Mouse (Mus musculus) forebrain, embryonic 14.5 days (tissue): Measurements from ENCODE around the gene Nos3. TPM values are rescaled to one million over a fixed set of nuclear protein-coding genes. Genes with fewer than 3 reads are reported as not detected.

ENCODE experiments used
- ATAC-seq: fragments of 200-750 bp; cut with Nextera tagmentation; 2 replicates; pipeline ENCODE4 v1.8.0; 2017; ENCODE audit warnings: mild to moderate bottlenecking, moderate library complexity
- DNase-seq: peaks from one replicate; pipeline ENCODE4 v3.0.0-alpha.2; 2015; ENCODE audit warnings: low spot score
- H3K27ac ChIP-seq: fragments of 300-500 bp; sonication (generic); 2 replicates; pipeline ENCODE4 v1.5.1; 2014; ENCODE audit warnings: low read depth, mild to moderate bottlenecking, control low read depth, low read length, moderate library complexity
- H3K27me3 ChIP-seq: fragments of 300-500 bp; sonication (generic); replicated peaks from 2 replicates; pipeline ENCODE4 v1.6.1; 2014; ENCODE audit warnings: low read length, control low read depth, mixed read lengths; ENCODE audit not compliant: control insufficient read depth, insufficient read depth
- H3K36me3 ChIP-seq: fragments of 300-500 bp; sonication (generic); 2 replicates; pipeline ENCODE4 v1.6.1; 2014; ENCODE audit warnings: low read length, control low read depth; ENCODE audit not compliant: control insufficient read depth, insufficient read depth
- H3K4me1 ChIP-seq: fragments of 300-500 bp; sonication (generic); 2 replicates; pipeline ENCODE4 v1.6.1; 2014; ENCODE audit warnings: antibody characterized with exemption, low read length, control low read depth; ENCODE audit not compliant: control insufficient read depth, insufficient read depth
- H3K4me2 ChIP-seq: fragments of 300-500 bp; sonication (generic); 2 replicates; pipeline ENCODE4 v1.6.1; 2014; ENCODE audit warnings: mild to moderate bottlenecking, control low read depth, low read length
- H3K4me3 ChIP-seq: fragments of 300-500 bp; sonication (generic); 2 replicates; pipeline ENCODE4 v1.5.1; 2014; ENCODE audit warnings: low read depth, low read length, control low read depth
- H3K9ac ChIP-seq: fragments of 300-500 bp; sonication (generic); 2 replicates; pipeline ENCODE4 v1.6.1; 2014; ENCODE audit warnings: mild to moderate bottlenecking, low read length, control low read depth, moderate library complexity
- H3K9me3 ChIP-seq: fragments of 300-500 bp; sonication (generic); replicated peaks from 2 replicates; pipeline ENCODE4 v1.6.1; 2016; ENCODE audit warnings: low read length, control low read depth, mixed read lengths; ENCODE audit not compliant: control insufficient read depth
- WGBS: fragments of 180-500 bp; shearing (Covaris S2); extraction: QIAGEN DNeasy Blood & Tissue Kit; methylation state at CpG from one replicate; pipeline ENCODE4 v1.1.7; 2014; 5-methylcytosine and 5-hydroxymethylcytosine counted together
- polyA plus RNA-seq: library from polyadenylated mRNA; unstranded; fragments of >200 nt; fragmentation: Nextera tagmentation; extraction: Ambion mirVana; gene quantifications from 2 replicates; pipeline ENCODE4 v1.2.1, GENCODE M21; 2014

The Nos3 gene
- polyA plus RNA-seq, 1 experiment from 2014 or later = 4.6 TPM

GRCm38 (mm10) chr5:24427981-24428402, 63.4 kb downstream of the Nos3 start:
- 5% methylated on average over 15 of the region's 15 CpGs for WGBS
- H3K27me3 ChIP-seq = peaks cover 3% of the 10 kb centered on the region; the same call in 1 of the 2 replicates
- no peak for ATAC-seq
- no peak overlapping the region for H3K4me3 ChIP-seq
- no peaks in the 10 kb centered on the region for H3K9me3 ChIP-seq
- H3K36me3 ChIP-seq = peaks cover 30% of the 10 kb centered on the region
- DNase-seq = no peak
- H3K4me2 ChIP-seq = no peak overlapping the region
- peaks cover 33% of the 10 kb centered on the region for H3K4me1 ChIP-seq
- no peak overlapping the region for H3K27ac ChIP-seq
- H3K9ac ChIP-seq = no peak overlapping the region

- WGBS = 13% methylated on average over 9 of the region's 9 CpGs
- Histone ChIP-seq H3K4me2 (no peak overlapping the region), H3K4me3 (no peak overlapping the region)
These were observed 64.0 kb downstream of the Nos3 start for GRCm38 (mm10) chr5:24428596-24428995.

GRCm38 (mm10) chr5:24433993-24434392, 69.4 kb downstream of the Nos3 start:
- peaks cover 62% of the 10 kb centered on the region for H3K36me3 ChIP-seq
- WGBS = 93% methylated on average over 8 of the region's 8 CpGs

More at GRCm38 (mm10) chr5:24428596-24428995, 64.0 kb downstream of the Nos3 start:
- Histone ChIP-seq H3K4me1 (peaks cover 32% of the 10 kb centered on the region), H3K9ac (peak overlapping the region; percentile 35; the same call in 1 of the 2 replicates), H3K36me3 (peaks cover 31% of the 10 kb centered on the region), H3K27ac (no peak overlapping the region), H3K27me3 (peaks cover 3% of the 10 kb centered on the region; the same call in 1 of the 2 replicates), H3K9me3 (no peaks in the 10 kb centered on the region)
- DNase-seq (no peak), ATAC-seq (no peak)

More at GRCm38 (mm10) chr5:24433993-24434392, 69.4 kb downstream of the Nos3 start:
- H3K4me1 ChIP-seq = no peaks in the 10 kb centered on the region
- no peak overlapping the region for H3K27ac ChIP-seq
- DNase-seq (no peak), ATAC-seq (no peak)
- H3K4me3 ChIP-seq = no peak overlapping the region
- H3K9ac ChIP-seq = no peak overlapping the region
- no peaks in the 10 kb centered on the region for H3K9me3 ChIP-seq
- no peaks in the 10 kb centered on the region for H3K27me3 ChIP-seq
- no peak overlapping the region for H3K4me2 ChIP-seq

Other genes with a start within 250 kb of the Nos3 start
- 13.8 and 15.1 TPM in 2 replicates for gene Nupl2, start 199.8 kb upstream of the Nos3 start, polyA plus RNA-seq
- 4.7 and 5.2 TPM in 2 replicates for gene Kcnh2, start 13.2 kb upstream of the Nos3 start, polyA plus RNA-seq
- gene Atg9b, start 27.3 kb downstream of the Nos3 start, polyA plus RNA-seq = 0.48 and 0.74 TPM in 2 replicates
- gene Abcb8, start 28.9 kb downstream of the Nos3 start, polyA plus RNA-seq = 37.1 and 43.1 TPM in 2 replicates
- gene Asic3, start 48.6 kb downstream of the Nos3 start, polyA plus RNA-seq = not detected in 2 replicates
- gene Cdk5, start 58.7 kb downstream of the Nos3 start, polyA plus RNA-seq = 106 and 113 TPM in 2 replicates
- gene Slc4a2, start 59.0 kb downstream of the Nos3 start, polyA plus RNA-seq = 11.5 and 14.6 TPM in 2 replicates
- 89.3 and 94.3 TPM in 2 replicates for gene Fastk, start 80.5 kb downstream of the Nos3 start, polyA plus RNA-seq
- 45.5 and 47.5 TPM in 2 replicates for gene Tmub1, start 83.0 kb downstream of the Nos3 start, polyA plus RNA-seq
- gene Agap3, start 87.4 kb downstream of the Nos3 start, polyA plus RNA-seq = 47.5 and 49.5 TPM in 2 replicates
- 0.49 and 0.51 TPM in 2 replicates for gene Gbx1, start 162.4 kb downstream of the Nos3 start, polyA plus RNA-seq
- gene Asb10, start 176.2 kb downstream of the Nos3 start, polyA plus RNA-seq = 0.09 and 0.17 TPM in 2 replicates
- gene 4931409K22Rik, start 192.0 kb downstream of the Nos3 start, polyA plus RNA-seq = 0.06 and 0.09 TPM in 2 replicates
- gene Abcf2, start 212.7 kb downstream of the Nos3 start, polyA plus RNA-seq = 111 and 112 TPM in 2 replicates
- gene Chpf2, start 221.9 kb downstream of the Nos3 start, polyA plus RNA-seq = 10.6 and 13.8 TPM in 2 replicates